Mouse (Mus musculus) R1 (cell line): ENCODE data around the gene Gm21974.
A peak's percentile ranks its signal among the peaks of the same experiment; 100 is the strongest.
"Not testable (repeated sequence)": the region's sequence is repeated elsewhere in the genome, so short reads cannot be mapped to it uniquely, and the experiment has no call there.

Source experiments
- DNase-seq: peaks from one replicate; pipeline ENCODE4 v3.0.0-alpha.2; 2018; ENCODE audit warnings: low read depth, low spot score

Gm21974 gene

GRCm38 (mm10) chr7:127876467-127877348 is 18.5 kb downstream of the Gm21974 start, which contains the start of gene Zfp668:
Gene Zfp668, minus strand, starts transcription at chr7:127876828.
- DNase-seq, result peak; percentile 99

- peak; percentile 91 for DNase-seq
Observed at GRCm38 (mm10) chr7:127876041-127876466, 19.2 kb downstream of the Gm21974 start, which contains the start of gene Zfp646. Gene Zfp646, plus strand, starts transcription at chr7:127876221.

- peak; percentile 91 for DNase-seq
Observed at GRCm38 (mm10) chr7:127875627-127876001, 19.6 kb downstream of the Gm21974 start.

GRCm38 (mm10) chr7:127874812-127875626 is 20.2 kb downstream of the Gm21974 start:
- no peak for DNase-seq

- peak; percentile 76 for DNase-seq
Observed at GRCm38 (mm10) chr7:127870136-127870821, 25.0 kb downstream of the Gm21974 start.

- no peak for DNase-seq
Observed at GRCm38 (mm10) chr7:127869149-127869810, 26.0 kb downstream of the Gm21974 start.

- DNase-seq, result peak; percentile 33
Observed at GRCm38 (mm10) chr7:127867641-127868040, 27.6 kb downstream of the Gm21974 start.

- DNase-seq, result peak; percentile 37
Observed at GRCm38 (mm10) chr7:127866434-127866833, 28.8 kb downstream of the Gm21974 start.

- no peak for DNase-seq
Observed at GRCm38 (mm10) chr7:127858258-127858657, 37.0 kb downstream of the Gm21974 start.

GRCm38 (mm10) chr7:127850906-127851305 is 44.3 kb downstream of the Gm21974 start:
- DNase-seq, result peak; percentile 43

GRCm38 (mm10) chr7:127849973-127850875 is 45.0 kb downstream of the Gm21974 start:
- DNase-seq, result no peak

GRCm38 (mm10) chr7:127842001-127842718 is 53.1 kb downstream of the Gm21974 start:
- peak; percentile 91 for DNase-seq

GRCm38 (mm10) chr7:127841340-127842000 is 53.8 kb downstream of the Gm21974 start:
- peak; percentile 92 for DNase-seq

- no peak for DNase-seq
Observed at GRCm38 (mm10) chr7:127840886-127841285, 54.4 kb downstream of the Gm21974 start.

- not testable (repeated sequence) for DNase-seq
Observed at GRCm38 (mm10) chr7:127840031-127840430, 55.2 kb downstream of the Gm21974 start.

- DNase-seq, result peak; percentile 41
Observed at GRCm38 (mm10) chr7:127837878-127838277, 57.4 kb downstream of the Gm21974 start.

GRCm38 (mm10) chr7:127837473-127837872 is 57.8 kb downstream of the Gm21974 start:
- DNase-seq, result no peak
